Mouse (Mus musculus) hindbrain, embryonic 11.5 days (tissue): ENCODE results near the gene Dusp18. TPM values are rescaled to one million over a fixed set of nuclear protein-coding genes. Genes with fewer than 3 reads are reported as not detected.

Experiments
- ATAC-seq: fragments of 200-750 bp; cut with Nextera tagmentation; 2 replicates; pipeline ENCODE4 v1.8.0; 2017; ENCODE audit warnings: mild to moderate bottlenecking, moderate TSS enrichment, moderate library complexity; ENCODE audit not compliant: low FRiP score
- DNase-seq: peaks from one replicate; pipeline ENCODE4 v3.0.0-alpha.2; 2015; ENCODE audit warnings: low spot score
- H3K27ac ChIP-seq: fragments of 300-500 bp; sonication (generic); 2 replicates; pipeline ENCODE4 v1.5.1; 2014; ENCODE audit warnings: mild to moderate bottlenecking, low read depth, low read length
- H3K27me3 ChIP-seq: fragments of 300-500 bp; sonication (generic); 2 replicates; pipeline ENCODE4 v1.6.1; 2014; ENCODE audit warnings: mild to moderate bottlenecking, low read length, moderate library complexity, mixed read lengths; ENCODE audit not compliant: control insufficient read depth, insufficient read depth
- H3K36me3 ChIP-seq: fragments of 300-500 bp; sonication (generic); 2 replicates; pipeline ENCODE4 v1.6.1; 2014; ENCODE audit warnings: mild to moderate bottlenecking, low read length, moderate library complexity, mixed read lengths; ENCODE audit not compliant: control insufficient read depth, insufficient read depth
- H3K4me1 ChIP-seq: fragments of 300-500 bp; sonication (generic); replicated peaks from 2 replicates; pipeline ENCODE4 v1.6.1; 2014; ENCODE audit warnings: low read length, mixed read lengths; ENCODE audit not compliant: control insufficient read depth, insufficient read depth
- H3K4me2 ChIP-seq: fragments of 300-500 bp; sonication (generic); replicated peaks from 2 replicates; pipeline ENCODE4 v1.6.1; 2014; ENCODE audit warnings: mild to moderate bottlenecking, low read depth, low read length
- H3K4me3 ChIP-seq: fragments of 300-500 bp; sonication (generic); 2 replicates; pipeline ENCODE4 v1.5.1; 2014; ENCODE audit warnings: low read depth, low read length
- H3K9ac ChIP-seq: fragments of 300-500 bp; sonication (generic); 2 replicates; pipeline ENCODE4 v1.6.1; 2014; ENCODE audit warnings: low read depth, low read length
- H3K9me3 ChIP-seq: fragments of 300-500 bp; sonication (generic); 2 replicates; pipeline ENCODE4 v1.6.1; 2016; ENCODE audit warnings: low read length; ENCODE audit not compliant: control insufficient read depth
- WGBS: fragments of 180-500 bp; shearing (Covaris S2); extraction: QIAGEN DNeasy Blood & Tissue Kit; methylation state at CpG from one replicate; pipeline ENCODE4 v1.1.7; 2014; 5-methylcytosine and 5-hydroxymethylcytosine counted together
- polyA plus RNA-seq: library from polyadenylated mRNA; unstranded; fragments of >200 nt; fragmentation: Nextera tagmentation; extraction: Ambion mirVana; gene quantifications from 2 replicates; pipeline ENCODE4 v1.2.1, GENCODE M21; 2014

Gene Dusp18
- polyA plus RNA-seq, 1 experiment from 2014 or later = 28.0 TPM

- Histone ChIP-seq H3K36me3 (no peaks in the 10 kb centered on the region), H3K4me2 (no peak overlapping the region), H3K4me1 (no peaks in the 10 kb centered on the region), H3K27ac (no peak overlapping the region), H3K9ac (no peak overlapping the region), H3K4me3 (no peak overlapping the region), H3K9me3 (no peaks in the 10 kb centered on the region), H3K27me3 (no peaks in the 10 kb centered on the region)
- no peak for ATAC-seq
- DNase-seq = no peak
- WGBS = 85% methylated on average over 6 of the region's 6 CpGs
Observed at GRCm38 (mm10) chr11:3876419-3876818, 18.6 kb upstream of the Dusp18 start.

DNA sequence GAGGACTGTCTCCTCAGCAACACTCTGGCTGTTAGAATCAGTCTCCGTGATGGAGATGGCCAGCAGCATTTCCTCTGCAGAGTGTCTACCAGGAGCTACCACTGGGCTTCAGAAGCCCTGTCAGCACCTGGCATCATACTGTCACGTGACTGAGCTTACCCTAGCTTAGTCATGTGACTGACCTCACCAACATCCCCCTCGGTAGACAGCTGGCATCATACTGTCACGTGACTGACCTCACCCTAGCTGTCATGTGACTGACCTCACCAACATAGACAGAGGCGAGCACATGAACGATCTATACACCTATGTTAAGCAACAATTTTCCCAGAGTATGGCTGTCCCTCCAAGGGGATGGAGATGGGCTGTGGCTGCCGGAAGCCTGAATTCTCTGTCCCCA lies 16.4 kb upstream of the Dusp18 start:
- ATAC-seq (no peak), DNase-seq (no peak)
- WGBS = 78% methylated on average over 7 of the region's 7 CpGs
- no peaks in the 10 kb centered on the region for H3K36me3 ChIP-seq
- H3K4me2 ChIP-seq = no peak overlapping the region
- H3K4me1 ChIP-seq = no peaks in the 10 kb centered on the region
- H3K27me3 ChIP-seq = no peaks in the 10 kb centered on the region
- no peak overlapping the region for H3K27ac ChIP-seq
- H3K4me3 ChIP-seq = no peak overlapping the region
- H3K9ac ChIP-seq = no peak overlapping the region
- H3K9me3 ChIP-seq = no peaks in the 10 kb centered on the region

- Histone ChIP-seq H3K27me3 (no peaks in the 10 kb centered on the region), H3K4me3 (no peak overlapping the region), H3K9me3 (no peaks in the 10 kb centered on the region), H3K4me1 (no peaks in the 10 kb centered on the region), H3K27ac (no peak overlapping the region), H3K9ac (no peak overlapping the region), H3K36me3 (no peaks in the 10 kb centered on the region), H3K4me2 (no peak overlapping the region)
- 43% methylated on average over 2 of the region's 2 CpGs for WGBS
- ATAC-seq (no peak), DNase-seq (peak; percentile 85)
Observed at GRCm38 (mm10) chr11:3879836-3880235, 15.2 kb upstream of the Dusp18 start.

DNA sequence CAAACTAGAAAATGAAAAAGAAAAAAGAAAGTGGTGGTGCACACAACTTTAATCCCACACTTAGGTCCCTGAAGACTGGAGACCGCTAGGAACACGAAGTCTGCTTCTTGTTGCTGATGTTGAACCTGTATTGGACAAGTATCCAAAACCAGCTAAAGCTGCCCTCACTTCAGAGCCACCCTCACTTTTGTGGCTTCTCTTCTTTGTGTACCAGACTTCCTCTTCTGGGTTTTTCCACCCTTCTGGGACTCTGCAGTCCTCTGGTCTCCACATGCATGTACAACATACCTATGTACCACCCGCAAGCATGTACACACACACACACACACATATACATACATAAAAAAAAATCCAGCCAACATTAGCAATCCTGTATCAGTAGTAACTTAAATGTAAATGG lies 11.3 kb upstream of the Dusp18 start:
- WGBS = 94% methylated on average over 3 of the region's 3 CpGs
- H3K4me2 ChIP-seq = no peak overlapping the region
- no peak overlapping the region for H3K9ac ChIP-seq
- H3K36me3 ChIP-seq = no peaks in the 10 kb centered on the region
- H3K27me3 ChIP-seq = no peaks in the 10 kb centered on the region
- DNase-seq = no peak
- no peak overlapping the region for H3K27ac ChIP-seq
- H3K9me3 ChIP-seq = no peaks in the 10 kb centered on the region
- no peaks in the 10 kb centered on the region for H3K4me1 ChIP-seq
- ATAC-seq = no peak
- H3K4me3 ChIP-seq = no peak overlapping the region

DNA sequence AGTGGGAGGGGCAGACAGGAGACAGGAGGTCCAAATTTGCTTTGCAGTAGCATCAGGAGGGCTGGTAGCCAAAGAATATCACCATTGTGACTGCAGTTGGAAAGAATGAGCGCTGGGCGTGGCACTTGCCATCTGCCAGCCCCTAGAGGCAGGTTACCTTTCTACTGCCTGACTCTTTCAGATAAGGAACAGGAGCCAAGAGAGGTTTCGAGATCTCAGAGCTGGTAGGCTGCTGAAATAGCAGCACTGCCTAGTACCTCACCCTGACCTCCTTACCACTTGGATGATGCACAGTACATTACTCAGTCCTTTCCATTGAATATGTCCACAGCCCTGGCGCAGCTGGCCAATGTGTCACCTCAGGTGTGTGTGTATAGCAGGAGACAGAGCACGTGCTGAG lies 7.7 kb upstream of the Dusp18 start:
- DNase-seq (no peak), ATAC-seq (no peak)
- Histone ChIP-seq H3K9ac (no peak overlapping the region), H3K9me3 (no peaks in the 10 kb centered on the region), H3K27ac (no peak overlapping the region), H3K36me3 (no peaks in the 10 kb centered on the region), H3K4me2 (no peak overlapping the region), H3K4me1 (no peaks in the 10 kb centered on the region), H3K4me3 (no peak overlapping the region), H3K27me3 (no peaks in the 10 kb centered on the region)
- WGBS = 77% methylated on average over 5 of the region's 5 CpGs

DNA sequence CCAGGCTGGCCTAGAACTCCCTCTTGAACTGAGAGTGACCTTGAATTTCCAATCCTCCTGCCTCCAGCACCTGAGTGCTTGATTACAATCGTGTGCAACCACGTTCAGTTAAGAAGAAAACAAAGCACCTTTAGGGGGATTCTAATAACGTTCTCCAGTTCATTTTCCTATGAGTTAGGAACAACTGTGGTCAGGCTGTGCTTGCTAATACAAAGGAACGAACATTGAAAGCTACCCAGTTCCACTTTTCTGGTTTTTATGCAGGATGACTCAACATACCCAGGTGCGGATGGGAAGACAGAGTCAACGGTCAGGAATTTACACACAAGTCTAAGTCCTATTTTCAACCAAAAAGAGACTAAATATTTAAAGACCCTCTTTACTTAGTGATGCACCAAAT lies 1.1 kb upstream of the Dusp18 start:
- Histone ChIP-seq H3K4me3 (no peak overlapping the region), H3K9ac (no peak overlapping the region), H3K27ac (no peak overlapping the region), H3K36me3 (peaks cover 2% of the 10 kb centered on the region; the same call in 1 of the 2 replicates), H3K4me1 (no peaks in the 10 kb centered on the region; the same call in 1 of the 2 replicates), H3K4me2 (peak overlapping the region; percentile 62; the same call in 1 of the 2 replicates), H3K9me3 (no peaks in the 10 kb centered on the region), H3K27me3 (no peaks in the 10 kb centered on the region)
- no peak for DNase-seq
- WGBS = 85% methylated on average over 6 of the region's 6 CpGs
- no peak for ATAC-seq

- no peaks in the 10 kb centered on the region for H3K9me3 ChIP-seq
- peaks cover 2% of the 10 kb centered on the region; the same call in 1 of the 2 replicates for H3K36me3 ChIP-seq
- 6% methylated on average over 10 of the region's 10 CpGs for WGBS
- peak overlapping the region; percentile 62 for H3K4me2 ChIP-seq
- no peak for ATAC-seq
- H3K27ac ChIP-seq = peak overlapping the region; percentile 79
- DNase-seq = no peak
- H3K27me3 ChIP-seq = no peaks in the 10 kb centered on the region
- H3K4me3 ChIP-seq = peak overlapping the region; percentile 49
- peak overlapping the region; percentile 68 for H3K9ac ChIP-seq
- no peaks in the 10 kb centered on the region; the same call in 1 of the 2 replicates for H3K4me1 ChIP-seq
Observed at GRCm38 (mm10) chr11:3895458-3895857, 418 bp downstream of the Dusp18 start.

GRCm38 (mm10) chr11:3895933-3896332 lies 893 bp downstream of the Dusp18 start:
- H3K4me1 ChIP-seq = no peaks in the 10 kb centered on the region; the same call in 1 of the 2 replicates

GRCm38 (mm10) chr11:3900296-3900695 lies 5.3 kb downstream of the Dusp18 start:
- H3K36me3 ChIP-seq = peaks cover 2% of the 10 kb centered on the region; the same call in 1 of the 2 replicates
- DNase-seq = no peak
- no peak overlapping the region for H3K9ac ChIP-seq
- 87% methylated on average over 6 of the region's 6 CpGs for WGBS
- H3K4me2 ChIP-seq = no peak overlapping the region
- H3K4me3 ChIP-seq = no peak overlapping the region
- no peaks in the 10 kb centered on the region; the same call in 1 of the 2 replicates for H3K4me1 ChIP-seq
- H3K27me3 ChIP-seq = no peaks in the 10 kb centered on the region
- no peak overlapping the region for H3K27ac ChIP-seq
- H3K9me3 ChIP-seq = no peaks in the 10 kb centered on the region
- ATAC-seq = no peak

More at GRCm38 (mm10) chr11:3895933-3896332, 893 bp downstream of the Dusp18 start:
- H3K9ac ChIP-seq = no peak overlapping the region
- DNase-seq (no peak), ATAC-seq (no peak)
- no peak overlapping the region for H3K4me3 ChIP-seq
- no peak overlapping the region for H3K27ac ChIP-seq
- 100% methylated on average over 1 of the region's 1 CpGs for WGBS
- no peak overlapping the region for H3K4me2 ChIP-seq
- no peaks in the 10 kb centered on the region for H3K9me3 ChIP-seq
- peaks cover 2% of the 10 kb centered on the region; the same call in 1 of the 2 replicates for H3K36me3 ChIP-seq
- no peaks in the 10 kb centered on the region for H3K27me3 ChIP-seq
